Mouse (Mus musculus) G1E (cell line): ENCODE data around the gene Zfp536. TPM values are rescaled to one million over a fixed set of nuclear protein-coding genes. Genes with fewer than 3 reads are reported as not detected.

ENCODE experiments used
- ATAC-seq: 2 replicates; pipeline ENCODE4 v1.8.0; 2016; ENCODE audit warnings: mild to moderate bottlenecking; ENCODE audit not compliant: insufficient number of reproducible peaks, poor library complexity, low FRiP score, severe bottlenecking; ENCODE audit errors: extremely low read depth
- DNase-seq: peaks from one replicate; pipeline ENCODE4 v3.0.0; 2012; ENCODE audit warnings: low spot score
- H3K27me3 ChIP-seq: 2 replicates; pipeline ENCODE4 v1.6.1; 2012; ENCODE audit warnings: mild to moderate bottlenecking, low read length, inconsistent platforms; ENCODE audit not compliant: insufficient read depth
- H3K36me3 ChIP-seq: replicated peaks from 2 replicates; pipeline ENCODE3; 2012; ENCODE audit warnings: mild to moderate bottlenecking, inconsistent platforms
- H3K4me1 ChIP-seq: 2 replicates; pipeline ENCODE4 v1.6.1; 2012; ENCODE audit warnings: low read depth, low read length, inconsistent platforms, mixed read lengths; ENCODE audit not compliant: insufficient read depth
- H3K4me3 ChIP-seq: 2 replicates; pipeline ENCODE4 v1.5.1; 2012; ENCODE audit warnings: low read depth, mild to moderate bottlenecking, inconsistent platforms, low read length, moderate library complexity, mixed read lengths
- H3K9me3 ChIP-seq: replicated peaks from 2 replicates; pipeline ENCODE4 v1.6.1; 2012; ENCODE audit warnings: inconsistent platforms
- CTCF ChIP-seq: IDR thresholded peaks from 2 replicates; pipeline ENCODE4 v1.5.1; 2012; ENCODE audit warnings: low read depth, low read length, inconsistent platforms, mixed read lengths
- GATA1 ChIP-seq: IDR thresholded peaks from 2 replicates; pipeline ENCODE4 v1.6.1; 2012; ENCODE audit warnings: borderline replicate concordance, low read length, inconsistent platforms, mixed read lengths
- GATA2 ChIP-seq: IDR thresholded peaks from 2 replicates; pipeline ENCODE4 v1.6.1; 2012; ENCODE audit warnings: low read depth, low read length, inconsistent platforms, borderline replicate concordance
- POLR2AphosphoS5 ChIP-seq: IDR thresholded peaks from 2 replicates; pipeline ENCODE4 v1.6.1; 2012; ENCODE audit warnings: low read depth, low read length, inconsistent platforms; ENCODE audit not compliant: insufficient replicate concordance
- TAL1 ChIP-seq: conservative IDR thresholded peaks from 2 replicates; pipeline ENCODE4 v1.6.1; 2012; ENCODE audit warnings: low read depth, low read length, inconsistent platforms, mixed read lengths
- polyA plus RNA-seq: library from polyadenylated mRNA; stranded (reverse); fragments of >175 nt; gene quantifications from 2 replicates; pipeline ENCODE4 v1.2.3, GENCODE M21; 2012
- total RNA-seq, 2 experiments: library from RNA; stranded (forward) in 1 of 2; stranded (reverse) in 1 of 2; fragments of 200-1000 nt in 1 of 2; fragments of >200 nt in 1 of 2; fragmentation: Nextera tagmentation in 1 of 2; gene quantifications; 2 replicates each; pipeline ENCODE4 v1.2.3; 2014 to 2017

Gene Zfp536
- total and polyA plus RNA-seq, 3 experiments = 0.22 TPM; not detected in 2

GRCm38 (mm10) chr7:37809908-37810307 lies 36.5 kb upstream of the Zfp536 start:
- H3K27me3 ChIP-seq = no peaks in the 10 kb centered on the region
- H3K4me1 ChIP-seq = no peaks in the 10 kb centered on the region
- H3K9me3 ChIP-seq = peaks cover 34% of the 10 kb centered on the region
- ATAC-seq (no peak), DNase-seq (no peak)
- H3K4me3 ChIP-seq = no peak overlapping the region
- no peaks in the 10 kb centered on the region for H3K36me3 ChIP-seq
- no peak for TF ChIP-seq POLR2AphosphoS5
- TF ChIP-seq GATA2 = no peak
- TF ChIP-seq TAL1 = no peak
- TF ChIP-seq CTCF = no peak
- TF ChIP-seq GATA1 = no peak

DNA sequence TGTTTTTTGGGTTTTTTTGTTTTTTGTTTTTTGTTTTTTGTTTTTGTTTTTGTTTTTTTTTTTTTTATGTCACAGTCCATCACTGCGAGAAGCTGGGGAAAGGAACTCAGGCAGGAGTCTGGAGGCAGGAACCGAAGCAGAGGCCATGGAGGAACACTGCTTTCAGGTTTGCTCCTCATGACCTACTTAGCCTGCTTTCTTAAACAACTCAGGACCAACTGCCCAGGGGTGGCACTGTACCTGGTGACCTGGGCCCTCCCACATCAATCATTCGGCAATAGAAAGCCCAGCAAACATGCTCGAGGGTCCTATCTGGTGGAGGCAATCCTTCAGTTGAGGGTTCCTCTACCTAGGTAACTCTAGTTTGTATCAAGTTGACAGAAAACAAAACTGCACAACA lies 35.6 kb upstream of the Zfp536 start:
- H3K4me1 ChIP-seq = no peaks in the 10 kb centered on the region
- H3K4me3 ChIP-seq = no peak overlapping the region
- ATAC-seq = no peak
- no peak for DNase-seq
- no peak for TF ChIP-seq CTCF
- no peak for TF ChIP-seq POLR2AphosphoS5
- TF ChIP-seq GATA2 = no peak
- no peak for TF ChIP-seq GATA1
- TF ChIP-seq TAL1 = no peak
- H3K36me3 ChIP-seq = no peaks in the 10 kb centered on the region
- no peaks in the 10 kb centered on the region for H3K27me3 ChIP-seq
- H3K9me3 ChIP-seq = peaks cover 36% of the 10 kb centered on the region

DNA sequence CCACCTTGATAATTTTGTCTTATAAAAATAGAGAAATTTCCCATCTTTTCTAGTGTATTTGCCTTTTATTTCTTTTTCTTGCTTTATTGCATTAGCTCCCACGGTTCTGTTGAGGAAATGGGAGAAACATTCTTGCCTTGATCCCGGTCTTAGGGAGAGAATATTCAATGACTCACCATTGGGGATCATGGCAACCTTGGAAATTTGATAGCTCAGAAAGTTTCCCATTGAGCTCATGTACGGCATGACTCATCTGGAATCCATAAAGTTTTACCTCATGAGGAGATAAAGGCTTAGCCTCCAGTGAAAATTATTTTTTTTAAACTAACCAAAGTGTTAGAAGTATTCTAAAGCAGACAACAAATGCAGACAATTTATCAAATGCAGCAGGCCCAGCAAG lies 27.7 kb upstream of the Zfp536 start:
- H3K4me1 ChIP-seq = no peaks in the 10 kb centered on the region
- ATAC-seq (no peak), DNase-seq (no peak)
- TF ChIP-seq GATA1 (no peak), POLR2AphosphoS5 (no peak), TAL1 (no peak), GATA2 (no peak), CTCF (no peak)
- no peak overlapping the region for H3K4me3 ChIP-seq
- H3K27me3 ChIP-seq = no peaks in the 10 kb centered on the region
- no peaks in the 10 kb centered on the region for H3K36me3 ChIP-seq
- H3K9me3 ChIP-seq = peaks cover 14% of the 10 kb centered on the region

DNA sequence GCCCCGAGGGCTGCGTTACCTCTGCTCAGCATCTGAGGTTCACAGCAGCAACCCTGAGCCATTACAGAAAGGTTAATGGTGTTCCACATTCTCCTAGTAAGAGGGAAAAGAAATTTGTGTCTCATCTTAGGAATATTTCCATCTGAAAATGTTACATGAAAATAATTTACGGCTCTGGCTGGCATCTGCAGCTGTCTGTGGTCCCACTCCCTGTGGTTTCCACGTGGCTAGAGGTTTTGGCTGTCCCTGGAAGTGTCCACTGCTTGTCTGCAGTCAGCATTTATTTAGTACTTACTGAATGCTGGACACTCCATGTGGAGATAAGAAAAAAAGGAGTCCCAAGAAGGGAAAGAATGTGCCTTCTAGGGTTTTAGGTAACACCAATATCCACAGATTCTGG lies 15.3 kb upstream of the Zfp536 start:
- Histone ChIP-seq H3K36me3 (no peaks in the 10 kb centered on the region), H3K9me3 (peaks cover 60% of the 10 kb centered on the region), H3K4me1 (no peaks in the 10 kb centered on the region), H3K4me3 (no peak overlapping the region), H3K27me3 (no peaks in the 10 kb centered on the region)
- ATAC-seq = no peak; the same call in 1 of the 2 replicates
- TF ChIP-seq CTCF = no peak
- TF ChIP-seq POLR2AphosphoS5 = no peak
- no peak for DNase-seq

DNA sequence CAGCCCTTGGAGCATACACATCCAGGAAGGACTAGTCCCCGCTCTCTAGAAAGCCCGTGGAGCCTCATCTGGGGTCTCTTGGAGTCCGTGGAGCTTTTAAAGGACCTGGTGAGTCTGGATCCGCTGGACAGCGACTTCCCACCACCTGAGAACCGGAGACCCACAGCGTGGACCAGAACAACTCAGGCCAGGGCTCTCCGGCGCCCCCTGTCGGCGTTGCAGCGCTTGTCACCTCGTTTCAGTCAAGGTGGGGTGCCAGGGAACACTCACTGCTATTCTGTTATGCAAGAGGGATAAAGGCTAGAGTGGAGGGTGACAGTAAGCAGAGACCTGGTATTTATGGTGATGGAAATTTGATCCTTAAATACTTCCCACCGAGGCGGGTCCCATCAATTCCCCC lies 2.1 kb upstream of the Zfp536 start:
- Histone ChIP-seq H3K27me3 (no peaks in the 10 kb centered on the region), H3K9me3 (peaks cover 61% of the 10 kb centered on the region), H3K36me3 (no peaks in the 10 kb centered on the region), H3K4me3 (no peak overlapping the region; the same call in 1 of the 2 replicates), H3K4me1 (no peaks in the 10 kb centered on the region)
- DNase-seq = no peak
- TF ChIP-seq GATA1 = no peak
- TF ChIP-seq CTCF = no peak
- no peak for TF ChIP-seq TAL1
- no peak for TF ChIP-seq POLR2AphosphoS5
- TF ChIP-seq GATA2 = no peak
- no peak for ATAC-seq

- Histone ChIP-seq H3K27me3 (no peaks in the 10 kb centered on the region), H3K4me3 (no peak overlapping the region), H3K4me1 (no peaks in the 10 kb centered on the region), H3K9me3 (peaks cover 62% of the 10 kb centered on the region), H3K36me3 (no peaks in the 10 kb centered on the region)
- DNase-seq (no peak), ATAC-seq (no peak)
- TF ChIP-seq CTCF = no peak
- TF ChIP-seq POLR2AphosphoS5 = no peak
These were observed 1.1 kb upstream of the Zfp536 start for GRCm38 (mm10) chr7:37774463-37774970.

DNA sequence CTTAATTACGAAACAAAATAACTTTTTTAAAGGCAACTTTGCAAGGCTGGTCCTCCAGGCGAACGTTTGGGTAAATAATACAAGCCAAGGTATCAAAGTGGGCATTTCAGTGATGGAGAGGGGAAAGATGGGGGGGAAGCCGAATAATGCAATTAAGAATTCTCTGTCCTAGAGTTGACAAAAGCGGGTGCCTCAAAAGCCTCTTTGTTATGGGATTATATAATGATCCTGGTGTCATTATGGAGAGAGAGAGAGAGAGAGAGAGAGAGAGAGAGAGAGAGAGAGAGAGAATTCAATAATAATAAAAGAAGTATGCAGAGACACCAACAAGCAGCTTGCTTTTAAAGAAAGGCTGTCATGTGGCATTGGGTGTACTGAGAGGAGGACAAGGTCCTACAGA lies 465 bp upstream of the Zfp536 start:
- H3K4me3 ChIP-seq = no peak overlapping the region
- peaks cover 62% of the 10 kb centered on the region for H3K9me3 ChIP-seq
- H3K36me3 ChIP-seq = no peaks in the 10 kb centered on the region
- ATAC-seq = no peak
- no peaks in the 10 kb centered on the region for H3K4me1 ChIP-seq
- TF ChIP-seq POLR2AphosphoS5 = no peak
- no peak for TF ChIP-seq GATA1
- no peak for TF ChIP-seq TAL1
- no peak for TF ChIP-seq GATA2
- no peak for TF ChIP-seq CTCF
- no peak for DNase-seq
- H3K27me3 ChIP-seq = no peaks in the 10 kb centered on the region
